In the genomic region with DNA sequence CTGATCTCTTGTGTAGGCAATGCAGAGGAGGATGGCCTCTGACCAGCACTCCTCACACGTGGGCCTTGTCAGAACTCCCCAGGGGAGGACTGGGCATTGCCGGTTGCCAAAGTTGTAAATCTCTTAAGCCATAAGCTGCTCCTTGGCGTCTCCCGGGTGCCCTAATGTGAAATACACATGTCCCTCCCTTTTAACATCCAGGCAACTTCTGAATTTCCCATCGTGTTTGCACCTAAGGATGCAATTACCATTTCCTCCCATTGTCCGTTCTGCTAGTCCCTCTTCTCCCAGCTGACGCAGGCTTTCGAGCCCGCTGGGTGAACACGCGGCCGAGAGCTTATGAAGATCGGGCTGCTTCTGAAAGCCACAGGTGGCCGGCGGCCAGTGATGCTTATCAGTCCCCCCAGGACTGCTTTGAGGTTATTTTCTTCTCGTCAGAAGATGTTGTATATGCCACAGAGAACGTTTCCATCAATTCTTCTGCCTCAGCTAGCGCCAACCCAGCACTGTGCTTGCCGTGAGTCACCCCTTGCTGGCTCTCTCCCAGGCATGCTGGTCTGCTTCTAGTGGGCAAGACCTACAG, we compare ENCODE assay signal across 8 mouse cellular contexts. TPM values are rescaled to one million over a fixed set of nuclear protein-coding genes. Genes with fewer than 3 reads are reported as not detected.
DNase-seq lines count a peak whose midpoint lies in the region; ATAC-seq and TF ChIP-seq lines count a peak whose summit lies in the region.

No protein-coding gene starts in this region.

- DNase-seq in hindbrain, postnatal 0 days (ENCODE audit: low spot score), result peak; percentile 31
- peak; percentile 53 for DNase-seq in embryo, embryonic 11 days
- peak; percentile 55 for DNase-seq in heart, postnatal 4 days
- DNase-seq in lung, postnatal 0 days (ENCODE audit: low spot score), result peak; percentile 74
- DNase-seq in right cerebral cortex, postnatal 25 days, result no peak
- DNase-seq in frontal cortex, postnatal 36 days (ENCODE audit: low spot score in 2 of 2), result no peak

- no peaks in the 10 kb centered on the region for H3K4me1 ChIP-seq in hindbrain, postnatal 0 days (ENCODE audit: insufficient read depth, low read length)
- H3K4me1 ChIP-seq in hindbrain, embryonic 13.5 days (replicated peaks), result no peaks in the 10 kb centered on the region
- H3K4me1 ChIP-seq in lung, postnatal 0 days (ENCODE audit: insufficient read depth, low read depth, low read length), result no peaks in the 10 kb centered on the region
- H3K4me1 ChIP-seq in forebrain, embryonic 15.5 days, result no peaks in the 10 kb centered on the region

- ATAC-seq in hindbrain, postnatal 0 days, result peak; percentile 41; the same call in 1 of the 2 replicates
- ATAC-seq in hindbrain, embryonic 13.5 days (ENCODE audit: low FRiP score), result no peak
- peak; percentile 88 for ATAC-seq in lung, postnatal 0 days
- no peak for ATAC-seq in forebrain, embryonic 15.5 days (replicated peaks)

- H3K27me3 ChIP-seq in hindbrain, postnatal 0 days (ENCODE audit: insufficient read depth, low read length), result no peaks in the 10 kb centered on the region
- no peaks in the 10 kb centered on the region for H3K27me3 ChIP-seq in hindbrain, embryonic 13.5 days
- H3K27me3 ChIP-seq in lung, postnatal 0 days (replicated peaks; ENCODE audit: insufficient read depth, low read length), result no peaks in the 10 kb centered on the region
- H3K27me3 ChIP-seq in forebrain, embryonic 15.5 days, result no peaks in the 10 kb centered on the region

- no peak overlapping the region for H3K27ac ChIP-seq in hindbrain, postnatal 0 days
- no peak overlapping the region for H3K27ac ChIP-seq in hindbrain, embryonic 13.5 days
- no peak overlapping the region; the same call in 1 of the 2 replicates for H3K27ac ChIP-seq in lung, postnatal 0 days (ENCODE audit: low read length)
- H3K27ac ChIP-seq in forebrain, embryonic 15.5 days (replicated peaks), result no peak overlapping the region

- no peak overlapping the region for H3K4me2 ChIP-seq in hindbrain, postnatal 0 days (ENCODE audit: low read depth, low read length)
- no peak overlapping the region for H3K4me2 ChIP-seq in hindbrain, embryonic 13.5 days
- no peak overlapping the region for H3K4me2 ChIP-seq in lung, postnatal 0 days (replicated peaks; ENCODE audit: low read depth, low read length)
- H3K4me2 ChIP-seq in forebrain, embryonic 15.5 days (replicated peaks), result no peak overlapping the region

- no peak overlapping the region for H3K4me3 ChIP-seq in hindbrain, postnatal 0 days (ENCODE audit: low read length)
- H3K4me3 ChIP-seq in hindbrain, embryonic 13.5 days, result no peak overlapping the region
- H3K4me3 ChIP-seq in lung, postnatal 0 days (ENCODE audit: low read depth, low read length), result no peak overlapping the region
- H3K4me3 ChIP-seq in forebrain, embryonic 15.5 days, result no peak overlapping the region

- H3K36me3 ChIP-seq in hindbrain, postnatal 0 days (ENCODE audit: insufficient read depth, low read length), result no peaks in the 10 kb centered on the region
- peaks cover 24% of the 10 kb centered on the region for H3K36me3 ChIP-seq in hindbrain, embryonic 13.5 days
- no peaks in the 10 kb centered on the region for H3K36me3 ChIP-seq in lung, postnatal 0 days (ENCODE audit: insufficient read depth, low read length)
- H3K36me3 ChIP-seq in forebrain, embryonic 15.5 days, result no peaks in the 10 kb centered on the region

- H3K9ac ChIP-seq in hindbrain, postnatal 0 days (replicated peaks; ENCODE audit: low read length), result no peak overlapping the region
- no peak overlapping the region for H3K9ac ChIP-seq in hindbrain, embryonic 13.5 days
- H3K9ac ChIP-seq in lung, postnatal 0 days (replicated peaks; ENCODE audit: low read depth), result no peak overlapping the region
- H3K9ac ChIP-seq in forebrain, embryonic 15.5 days (replicated peaks), result no peak overlapping the region

- WGBS in hindbrain, postnatal 0 days, result 43% methylated on average over 19 of the region's 19 CpGs
- 63% methylated on average over 19 of the region's 19 CpGs for WGBS in hindbrain, embryonic 13.5 days
- WGBS in lung, postnatal 0 days, result 50% methylated on average over 19 of the region's 19 CpGs
- WGBS in forebrain, embryonic 15.5 days, result 67% methylated on average over 19 of the region's 19 CpGs

- TF ChIP-seq EP300 in lung, postnatal 0 days (IDR thresholded peaks at IDR 0.05), result peak; percentile 93

- no peaks in the 10 kb centered on the region for H3K9me3 ChIP-seq in hindbrain, postnatal 0 days (ENCODE audit: low read length)
- no peaks in the 10 kb centered on the region for H3K9me3 ChIP-seq in hindbrain, embryonic 13.5 days
- no peaks in the 10 kb centered on the region for H3K9me3 ChIP-seq in lung, postnatal 0 days (ENCODE audit: low read length)
- no peaks in the 10 kb centered on the region for H3K9me3 ChIP-seq in forebrain, embryonic 15.5 days

- TF ChIP-seq CTCF in hindbrain, postnatal 0 days (IDR thresholded peaks at IDR 0.05; ENCODE audit: low read depth), result no peak
- TF ChIP-seq CTCF in lung, postnatal 0 days (IDR thresholded peaks at IDR 0.05), result no peak

RNA-seq across cellular contexts. Expression of gene Aqp1, which starts 41.6 kb away (rescaled TPM):
- 17.0 and 32.6 TPM in 2 replicates for total RNA-seq in hindbrain, postnatal 0 days (2014; rRNA removed)
- polyA plus RNA-seq in hindbrain, postnatal 0 days (2015; fragmentation: Nextera tagmentation; extraction: Ambion mirVana), result 19.5 and 21.7 TPM in 2 replicates
- 14.5 and 20.5 TPM in 2 replicates for polyA plus RNA-seq in hindbrain, embryonic 13.5 days (2015; fragmentation: Nextera tagmentation; extraction: Ambion mirVana)
- total RNA-seq in heart, postnatal 4 days (2021), result 10 to 100 TPM; 87.4 to 98.8 TPM
- 514 and 711 TPM in 2 replicates for polyA plus RNA-seq in lung, postnatal 0 days (2015; fragmentation: Nextera tagmentation; extraction: Ambion mirVana)
- 5.8 and 12.2 TPM in 2 replicates for polyA plus RNA-seq in forebrain, embryonic 15.5 days (2015; fragmentation: Nextera tagmentation; extraction: Ambion mirVana)

Comparison
In these comparisons a context has a peak if more than half of its experiments do, and no peak if none do; other contexts are left out.
1. ATAC-seq: peak in hindbrain, postnatal 0 days (single experiment) and lung, postnatal 0 days (single experiment); none in hindbrain, embryonic 13.5 days (single experiment) and forebrain, embryonic 15.5 days (single experiment).
2. DNase-seq: peak in hindbrain, postnatal 0 days (single experiment), embryo, embryonic 11 days (single experiment), heart, postnatal 4 days (single experiment) and lung, postnatal 0 days (single experiment); none in right cerebral cortex, postnatal 25 days (single experiment) and frontal cortex, postnatal 36 days (0 of 2).
3. RNA of gene Aqp1, which starts 41.6 kb away (polyA plus RNA-seq): 514 to 711 TPM in lung, postnatal 0 days; 14.5 to 20.5 TPM in hindbrain, embryonic 13.5 days, 19.5 to 21.7 TPM in hindbrain, postnatal 0 days and 5.8 to 12.2 TPM in forebrain, embryonic 15.5 days; every median in the first group is over 10 times any median in the second.